Mouse (Mus musculus) limb, embryonic 14.5 days (tissue): ENCODE results near the gene Hdac9. TPM values are rescaled to one million over a fixed set of nuclear protein-coding genes. Genes with fewer than 3 reads are reported as not detected.

ENCODE experiments used
- ATAC-seq: fragments of 200-750 bp; cut with Nextera tagmentation; 2 replicates; pipeline ENCODE4 v1.8.0; 2017; ENCODE audit warnings: low read depth, moderate number of reproducible peaks, moderate TSS enrichment; ENCODE audit not compliant: low FRiP score
- DNase-seq: peaks from one replicate; pipeline ENCODE4 v3.0.0-alpha.2; 2015; ENCODE audit warnings: low spot score
- H3K27ac ChIP-seq: fragments of 300-500 bp; sonication (generic); replicated peaks from 2 replicates; pipeline ENCODE4 v1.5.1; 2014; ENCODE audit warnings: low read depth, mild to moderate bottlenecking, low read length, moderate library complexity, mixed read lengths
- H3K27me3 ChIP-seq: fragments of 300-500 bp; sonication (generic); 2 replicates; pipeline ENCODE4 v1.6.1; 2014; ENCODE audit warnings: low read length, mixed read lengths; ENCODE audit not compliant: control insufficient read depth, insufficient read depth
- H3K36me3 ChIP-seq: fragments of 300-500 bp; sonication (generic); 2 replicates; pipeline ENCODE4 v1.6.1; 2014; ENCODE audit warnings: mild to moderate bottlenecking, low read length, moderate library complexity, mixed read lengths; ENCODE audit not compliant: control insufficient read depth, insufficient read depth
- H3K4me1 ChIP-seq: fragments of 300-500 bp; sonication (generic); 2 replicates; pipeline ENCODE4 v1.6.1; 2014; ENCODE audit warnings: antibody characterized with exemption, low read length, mixed read lengths; ENCODE audit not compliant: control insufficient read depth, insufficient read depth
- H3K4me2 ChIP-seq: fragments of 300-500 bp; sonication (generic); replicated peaks from 2 replicates; pipeline ENCODE4 v1.6.1; 2014; ENCODE audit warnings: low read depth, mild to moderate bottlenecking, low read length, moderate library complexity; ENCODE audit not compliant: severe bottlenecking
- H3K4me3 ChIP-seq: fragments of 300-500 bp; sonication (generic); replicated peaks from 2 replicates; pipeline ENCODE4 v1.5.1; 2014; ENCODE audit warnings: low read length
- H3K9ac ChIP-seq: fragments of 300-500 bp; sonication (generic); 2 replicates; pipeline ENCODE4 v1.6.1; 2014; ENCODE audit warnings: mild to moderate bottlenecking, low read depth, low read length, moderate library complexity; ENCODE audit not compliant: severe bottlenecking
- H3K9me3 ChIP-seq: fragments of 300-500 bp; sonication (generic); 2 replicates; pipeline ENCODE4 v1.6.1; 2016; ENCODE audit warnings: low read length; ENCODE audit not compliant: control insufficient read depth
- POLR2A ChIP-seq: fragments of 200-500 bp; IDR thresholded peaks from 2 replicates; pipeline ENCODE4 v1.8.0; 2012; ENCODE audit warnings: inconsistent platforms, mild to moderate bottlenecking, moderate library complexity, borderline replicate concordance; ENCODE audit not compliant: insufficient read depth, insufficient read length; ENCODE audit errors: extremely low read depth
- WGBS: fragments of 180-500 bp; shearing (Covaris S2); extraction: QIAGEN DNeasy Blood & Tissue Kit; methylation state at CpG from one replicate; pipeline ENCODE4 v1.1.7; 2014; 5-methylcytosine and 5-hydroxymethylcytosine counted together
- polyA plus RNA-seq, 2 experiments: library from polyadenylated mRNA; depleted of rRNA in 1 of 2; stranded (reverse) in 1 of 2; unstranded in 1 of 2; fragments of >200 nt; fragmentation: Nextera tagmentation in 1 of 2; extraction: Ambion mirVana in 1 of 2; gene quantifications; 2 replicates each; pipeline versions ENCODE4 v1.2.1 to v1.2.3; 2012 to 2014

Gene Hdac9
- polyA plus RNA-seq, 2 experiments: 7.8 to 9.7 TPM

GRCm38 (mm10) chr12:34787380-34787779 is 129.5 kb downstream of the Hdac9 start:
- Histone ChIP-seq H3K4me1 (peaks cover 17% of the 10 kb centered on the region), H3K27me3 (no peaks in the 10 kb centered on the region), H3K9me3 (no peaks in the 10 kb centered on the region), H3K27ac (no peak overlapping the region), H3K36me3 (no peaks in the 10 kb centered on the region), H3K4me3 (no peak overlapping the region), H3K4me2 (no peak overlapping the region), H3K9ac (no peak overlapping the region)
- no peak for ATAC-seq
- TF ChIP-seq POLR2A: no peak
- no peak for DNase-seq

GRCm38 (mm10) chr12:34783574-34783973 is 133.3 kb downstream of the Hdac9 start:
- no peaks in the 10 kb centered on the region for H3K9me3 ChIP-seq
- no peak overlapping the region for H3K9ac ChIP-seq
- no peaks in the 10 kb centered on the region for H3K36me3 ChIP-seq
- TF ChIP-seq POLR2A: no peak
- WGBS: 97% methylated on average over 6 of the region's 6 CpGs
- H3K4me2 ChIP-seq: no peak overlapping the region
- DNase-seq (no peak), ATAC-seq (no peak)
- H3K27me3 ChIP-seq: no peaks in the 10 kb centered on the region
- H3K4me3 ChIP-seq: no peak overlapping the region
- H3K4me1 ChIP-seq: no peaks in the 10 kb centered on the region
- H3K27ac ChIP-seq: no peak overlapping the region

GRCm38 (mm10) chr12:34779368-34779957 is 137.4 kb downstream of the Hdac9 start:
- TF ChIP-seq POLR2A: no peak
- no peak overlapping the region for H3K9ac ChIP-seq
- no peak overlapping the region for H3K27ac ChIP-seq
- 69% methylated on average over 6 of the region's 6 CpGs for WGBS
- H3K27me3 ChIP-seq: no peaks in the 10 kb centered on the region
- H3K9me3 ChIP-seq: no peaks in the 10 kb centered on the region
- H3K36me3 ChIP-seq: no peaks in the 10 kb centered on the region
- no peak for ATAC-seq
- H3K4me1 ChIP-seq: no peaks in the 10 kb centered on the region
- no peak for DNase-seq
- H3K4me2 ChIP-seq: no peak overlapping the region
- H3K4me3 ChIP-seq: no peak overlapping the region

GRCm38 (mm10) chr12:34776170-34776569 is 140.7 kb downstream of the Hdac9 start:
- H3K27ac ChIP-seq: no peak overlapping the region
- DNase-seq: no peak
- H3K4me1 ChIP-seq: no peaks in the 10 kb centered on the region
- H3K4me3 ChIP-seq: no peak overlapping the region
- no peak overlapping the region for H3K4me2 ChIP-seq
- no peak overlapping the region for H3K9ac ChIP-seq
- no peaks in the 10 kb centered on the region for H3K36me3 ChIP-seq
- WGBS: 65% methylated on average over 3 of the region's 3 CpGs
- H3K27me3 ChIP-seq: no peaks in the 10 kb centered on the region
- ATAC-seq: no peak
- TF ChIP-seq POLR2A: no peak
- H3K9me3 ChIP-seq: no peaks in the 10 kb centered on the region

- WGBS: 64% methylated on average over 5 of the region's 5 CpGs
- DNase-seq (no peak), ATAC-seq (no peak)
- Histone ChIP-seq H3K9ac (no peak overlapping the region), H3K27ac (no peak overlapping the region), H3K27me3 (no peaks in the 10 kb centered on the region), H3K4me2 (no peak overlapping the region), H3K36me3 (no peaks in the 10 kb centered on the region), H3K4me1 (no peaks in the 10 kb centered on the region), H3K4me3 (no peak overlapping the region), H3K9me3 (no peaks in the 10 kb centered on the region)
- TF ChIP-seq POLR2A: no peak
Observed at GRCm38 (mm10) chr12:34774071-34774470, 142.8 kb downstream of the Hdac9 start.
